Mouse (Mus musculus) frontal cortex, postnatal 14 days (tissue): ENCODE results near the gene Kcnj15.

Experiments
- DNase-seq, 2 experiments: peaks; one replicate each; pipeline ENCODE4 v3.0.0; 2022; ENCODE audit warnings: low spot score in 2 of 2

Gene Kcnj15

DNA sequence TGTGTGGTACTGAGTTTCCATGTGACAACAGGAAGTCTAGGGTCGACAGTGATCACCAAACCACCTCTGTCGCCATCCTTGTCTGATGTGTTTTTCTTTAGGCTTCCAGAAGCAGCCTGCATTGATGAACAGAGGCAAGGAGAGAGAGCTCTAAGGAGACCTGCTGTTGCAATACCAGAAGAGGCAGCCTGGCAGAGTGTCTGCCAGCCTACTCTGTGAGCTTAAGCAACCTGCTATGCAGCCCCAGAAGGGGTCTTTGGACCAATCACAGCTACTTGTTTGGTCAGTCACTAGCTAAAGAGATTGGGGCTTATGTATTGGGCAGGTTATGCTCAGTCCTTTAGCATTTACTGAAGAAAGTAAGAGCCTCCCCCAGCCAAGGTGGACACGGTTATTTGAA lies 11.9 kb upstream of the Kcnj15 start:
- DNase-seq: no peak

DNA sequence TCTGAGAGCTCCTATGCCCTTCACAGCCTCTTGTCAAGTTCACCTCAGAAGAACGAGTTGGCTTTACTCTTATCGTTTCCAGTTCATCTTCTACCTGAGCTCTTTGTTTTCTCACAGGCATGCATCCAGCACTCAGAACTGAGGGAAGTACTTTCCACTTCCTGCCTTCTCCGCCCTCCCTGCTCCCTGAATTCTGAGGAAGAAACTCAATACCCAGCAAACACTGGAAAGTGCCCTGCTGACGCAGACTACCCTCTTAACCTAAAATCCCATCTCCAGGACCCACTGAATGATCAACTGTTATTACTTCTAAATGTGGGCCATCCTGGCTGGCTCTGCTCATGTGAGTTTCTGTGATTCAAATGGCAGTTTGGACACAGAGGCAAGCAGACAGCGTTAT lies 8.7 kb upstream of the Kcnj15 start:
- no peak for DNase-seq

DNA sequence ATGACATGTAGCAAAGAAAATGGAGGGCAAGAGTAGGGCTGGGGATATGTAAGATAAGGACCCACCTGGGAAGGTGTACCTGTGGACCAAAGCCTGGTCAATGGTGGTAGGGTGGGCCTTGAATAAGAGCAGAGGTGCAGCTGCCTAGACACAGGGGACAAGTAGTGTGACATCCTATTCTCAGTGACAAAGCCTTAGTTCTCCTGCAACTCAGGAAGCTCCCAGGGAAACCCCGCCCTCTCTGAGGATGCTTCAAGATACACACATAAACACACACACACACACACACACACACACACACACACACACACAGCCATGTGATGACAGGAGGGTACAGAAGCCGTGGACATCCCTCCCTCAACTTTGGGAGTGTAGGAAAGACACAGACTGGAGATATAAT lies 710 bp upstream of the Kcnj15 start:
- DNase-seq: no peak

DNA sequence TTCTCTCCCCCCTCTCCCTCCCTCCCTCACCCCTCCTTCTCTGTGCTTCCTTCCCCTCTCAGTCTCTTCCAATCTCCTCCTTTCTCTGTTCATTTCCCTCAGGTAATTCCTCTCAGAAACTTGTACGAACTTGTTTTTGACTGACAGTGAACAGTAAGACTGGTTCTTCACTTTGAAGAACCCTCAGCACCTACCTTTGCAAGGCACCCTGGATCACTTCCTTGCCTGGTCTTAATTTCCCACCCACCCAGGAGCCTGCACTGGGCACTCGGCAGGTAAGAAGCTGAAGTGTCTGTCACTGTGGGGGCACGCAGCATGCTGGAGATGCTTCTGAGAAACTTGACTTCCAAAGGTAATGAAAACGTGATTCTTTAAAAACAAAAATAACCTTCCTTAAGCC lies 742 bp downstream of the Kcnj15 start:
- no peak for DNase-seq

DNA sequence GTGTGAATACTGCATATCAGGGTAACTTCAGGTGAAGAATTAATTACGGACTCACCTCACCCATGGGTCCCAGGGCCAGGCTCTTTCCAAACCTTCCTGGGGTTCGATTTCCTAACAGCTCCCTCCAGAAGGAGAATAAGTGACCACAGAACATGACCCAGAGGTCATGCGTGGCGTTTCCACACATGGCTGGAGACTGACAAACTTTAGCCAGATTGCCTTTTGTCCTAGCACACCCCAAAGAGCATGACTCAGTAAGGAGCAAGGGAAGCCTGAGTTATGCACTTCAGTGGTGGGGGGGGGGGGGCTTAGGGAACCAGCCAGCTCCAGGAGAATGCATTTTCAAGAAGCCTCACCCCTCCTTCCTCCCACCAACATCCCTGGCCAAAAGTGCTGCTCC lies 2.1 kb downstream of the Kcnj15 start:
- no peak for DNase-seq

DNA sequence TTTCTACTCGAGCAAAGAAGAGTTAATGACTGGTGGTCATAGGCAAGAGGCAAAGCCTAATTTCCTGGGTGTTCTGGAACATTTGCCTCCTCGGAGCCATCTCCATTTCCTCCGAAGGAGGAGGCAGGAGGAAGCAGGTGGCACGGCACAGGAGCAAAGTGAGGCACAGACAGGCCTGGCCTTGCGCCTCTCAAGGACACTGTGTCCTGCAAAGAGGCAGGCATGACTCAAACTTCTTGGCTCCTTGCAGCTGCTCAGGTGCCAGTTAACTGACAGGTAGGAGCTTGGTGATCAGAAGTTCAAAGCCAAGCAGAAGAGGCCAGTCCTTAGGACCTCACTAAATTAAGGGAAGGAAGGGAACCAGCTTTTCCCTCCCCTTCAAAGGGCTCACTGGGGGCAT lies 3.3 kb downstream of the Kcnj15 start:
- DNase-seq: no peak

DNA sequence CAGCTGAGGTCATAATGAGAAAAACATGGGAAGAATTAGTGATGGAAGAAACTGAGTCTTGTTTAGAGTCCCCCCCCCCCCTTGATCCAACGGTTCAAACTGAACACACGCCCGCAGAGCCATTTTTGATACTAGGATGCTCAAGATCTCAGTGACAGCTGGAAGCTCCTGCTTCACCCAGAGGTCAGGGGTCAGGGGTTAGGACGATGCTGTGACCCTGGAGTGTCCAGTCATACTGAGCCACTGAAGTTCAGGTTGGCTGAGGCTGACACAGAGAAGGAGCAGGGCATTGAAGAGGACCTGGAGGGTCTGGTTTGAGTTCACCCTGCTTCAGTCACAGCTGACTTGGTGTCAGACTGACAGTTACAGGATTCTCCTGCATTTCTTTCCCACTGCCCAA lies 4.4 kb downstream of the Kcnj15 start:
- no peak for DNase-seq

DNA sequence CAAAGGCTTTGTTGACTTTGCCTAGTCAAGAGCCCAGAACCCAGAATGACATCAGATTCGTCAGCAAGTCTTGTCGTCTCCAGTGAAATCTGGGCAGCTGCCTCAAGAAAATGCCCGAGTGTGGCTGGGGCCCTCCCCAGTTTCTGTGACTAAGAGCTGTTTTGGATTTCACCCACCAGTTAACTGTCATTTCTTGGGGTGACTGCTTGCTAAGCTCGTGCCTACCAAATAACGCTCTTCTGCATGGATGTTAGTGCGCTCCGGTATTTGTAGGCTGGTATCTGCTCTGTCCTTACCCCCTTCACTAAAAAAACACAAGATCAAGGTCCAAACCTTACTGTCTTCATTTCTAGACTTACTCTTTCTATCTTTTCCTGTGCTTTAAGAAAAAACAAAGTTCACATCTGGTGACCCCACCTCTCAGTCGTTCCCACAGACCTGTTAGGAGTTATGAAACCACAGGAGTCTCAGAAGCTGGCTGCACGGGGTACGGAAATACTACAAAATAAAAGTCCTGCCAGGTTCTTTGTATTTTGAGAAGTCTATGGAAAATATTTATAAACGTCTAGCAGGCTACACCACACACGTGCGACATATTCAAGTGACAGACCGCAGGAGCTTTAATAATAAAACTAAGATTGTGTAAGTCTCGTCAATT lies 5.5 kb downstream of the Kcnj15 start:
- no peak for DNase-seq

DNA sequence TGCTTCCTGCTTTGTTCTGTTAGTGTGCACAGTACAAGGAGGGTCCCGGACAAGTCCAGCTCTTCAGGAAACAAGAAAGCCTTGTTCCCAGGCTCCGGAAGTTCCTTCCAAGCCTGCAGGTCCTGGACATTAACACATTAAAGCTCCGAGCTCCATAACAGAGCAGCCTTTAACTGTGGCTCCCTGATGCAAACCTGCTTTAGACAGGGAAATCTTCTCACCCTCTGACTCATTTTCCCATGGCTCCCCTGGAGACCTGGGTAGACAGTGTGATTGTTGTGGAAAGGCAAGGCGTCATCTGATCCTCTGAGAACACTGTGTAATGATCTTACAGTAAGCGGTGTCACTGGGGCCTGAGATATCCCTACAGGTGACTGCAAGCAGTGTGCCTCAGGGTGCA lies 7.0 kb downstream of the Kcnj15 start:
- DNase-seq: no peak

DNA sequence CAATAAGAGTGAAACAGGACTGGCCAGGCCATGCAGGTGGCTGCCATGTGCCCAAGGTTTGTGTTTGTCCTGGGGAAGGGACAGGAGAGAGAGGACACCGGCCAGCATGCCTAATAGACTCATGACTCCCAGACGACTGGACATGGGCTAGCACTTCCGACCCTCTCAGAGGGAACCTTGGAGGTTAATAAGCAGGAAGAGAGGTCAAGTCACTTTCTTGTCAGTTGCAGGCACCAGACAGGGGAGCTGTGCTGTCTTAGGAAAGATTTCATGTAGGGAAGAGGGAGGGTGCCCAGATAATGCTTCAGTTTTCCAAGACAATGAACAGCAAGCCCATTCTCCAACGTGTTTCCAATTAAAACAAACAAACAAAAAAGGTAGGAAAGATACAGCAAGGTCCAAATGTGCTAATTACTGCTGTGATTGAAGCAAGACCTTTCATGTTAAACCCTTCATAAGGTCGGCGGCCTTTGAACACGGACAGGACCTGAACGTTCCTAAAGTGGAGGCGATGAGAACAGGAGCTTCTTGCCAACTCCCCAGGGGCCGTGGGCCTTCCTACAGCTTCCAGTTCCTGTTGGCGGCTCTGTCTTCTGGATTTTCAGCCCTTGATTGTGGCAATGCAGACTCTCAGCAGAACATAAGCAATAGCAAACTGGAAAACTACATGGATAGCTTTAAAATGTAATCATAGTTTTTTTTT lies 10.3 kb downstream of the Kcnj15 start:
- no peak for DNase-seq

DNA sequence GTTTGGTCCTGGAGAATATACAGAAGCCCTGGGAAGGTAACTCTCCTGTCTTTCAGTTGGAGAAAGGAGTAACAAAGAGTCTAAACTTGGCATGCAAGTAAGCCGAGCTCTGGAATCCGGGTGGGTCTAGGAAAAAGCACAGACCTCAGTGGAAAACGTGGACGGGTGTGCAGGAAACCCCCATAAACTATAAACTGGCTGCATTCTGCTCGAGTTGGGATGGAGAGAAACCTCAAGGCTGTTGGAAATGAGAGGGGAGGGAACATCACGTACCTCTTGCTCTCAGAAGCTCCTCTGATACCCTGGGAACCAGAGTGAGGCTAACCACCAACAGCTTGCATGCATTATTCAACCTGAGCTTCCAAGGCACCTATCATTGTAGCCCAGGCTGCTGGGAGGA lies 12.3 kb downstream of the Kcnj15 start:
- DNase-seq: no peak

DNA sequence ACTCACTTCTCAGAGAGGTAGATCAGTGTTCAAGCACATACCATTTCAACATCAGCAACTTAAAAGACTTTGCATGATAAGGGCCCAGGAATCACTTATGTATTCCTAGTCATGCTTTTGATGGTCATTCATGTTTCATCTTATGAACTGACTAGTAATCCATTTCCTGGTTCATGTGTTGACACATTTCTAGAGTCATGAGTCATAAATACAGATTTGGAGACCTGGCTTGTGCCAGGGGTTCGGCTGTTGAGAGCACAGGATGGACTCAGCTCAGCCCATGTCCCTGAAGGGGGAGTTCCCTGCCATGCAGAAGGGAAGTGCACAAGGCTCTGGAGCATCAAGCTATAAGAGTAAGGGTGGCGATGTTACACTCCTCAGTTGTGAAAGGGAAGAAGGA lies 15.7 kb downstream of the Kcnj15 start:
- DNase-seq: no peak

DNA sequence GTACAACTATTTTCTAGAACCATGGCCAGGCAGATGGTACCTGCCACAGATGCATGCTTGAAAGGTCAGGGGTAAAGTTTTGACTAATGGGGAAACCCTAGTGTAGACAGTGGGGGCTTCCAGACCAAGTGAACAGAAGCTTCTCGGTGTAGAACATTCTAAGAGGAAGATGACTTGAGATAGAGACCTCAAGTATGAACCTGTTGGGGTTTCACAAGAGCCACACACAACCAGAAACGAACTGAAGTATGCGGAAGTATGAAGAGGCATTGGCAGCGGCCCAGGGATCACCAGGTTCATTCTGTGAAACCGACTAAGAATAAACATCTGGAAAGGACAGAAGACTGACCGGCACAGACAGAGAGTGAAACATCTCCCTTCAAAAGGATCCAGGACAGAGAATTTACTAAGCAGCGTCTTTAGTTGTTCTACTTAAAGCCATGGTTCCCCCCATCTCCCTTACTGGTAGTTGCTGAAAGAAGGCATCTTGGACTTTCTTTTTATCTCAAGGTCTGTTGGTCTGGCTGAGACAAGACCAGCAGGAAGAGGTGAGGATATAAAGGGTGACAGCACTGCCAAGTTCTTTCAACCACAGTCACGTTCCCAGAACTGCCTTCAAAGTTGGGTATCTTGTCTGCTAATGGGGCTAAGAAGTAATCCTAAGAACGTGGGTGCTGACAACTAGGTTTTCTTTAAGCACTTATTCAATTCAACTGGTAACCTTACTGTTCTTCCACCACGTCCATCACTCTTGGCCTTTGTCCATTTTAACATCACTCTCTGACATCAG lies 18.6 kb downstream of the Kcnj15 start:
- no peak for DNase-seq

DNA sequence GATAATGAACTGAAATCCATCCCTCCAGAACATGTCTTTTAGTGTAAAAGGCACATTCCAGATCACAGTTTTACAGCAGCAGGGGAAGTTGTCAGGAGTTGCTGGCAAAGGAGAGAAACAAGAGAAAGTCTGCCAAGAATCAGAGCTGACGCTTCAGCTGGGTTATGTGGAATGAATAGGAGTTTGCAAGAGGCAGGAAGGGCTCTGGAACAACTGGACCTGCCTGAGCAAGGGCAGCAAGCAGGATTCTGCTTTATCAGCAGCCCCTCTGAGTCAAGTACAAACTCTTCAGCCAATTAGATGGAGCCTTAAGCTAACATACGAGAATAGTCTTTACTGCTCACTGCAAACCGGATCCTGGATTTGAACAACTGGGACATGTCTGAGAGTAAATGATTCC lies 21.7 kb downstream of the Kcnj15 start:
- no peak for DNase-seq

DNA sequence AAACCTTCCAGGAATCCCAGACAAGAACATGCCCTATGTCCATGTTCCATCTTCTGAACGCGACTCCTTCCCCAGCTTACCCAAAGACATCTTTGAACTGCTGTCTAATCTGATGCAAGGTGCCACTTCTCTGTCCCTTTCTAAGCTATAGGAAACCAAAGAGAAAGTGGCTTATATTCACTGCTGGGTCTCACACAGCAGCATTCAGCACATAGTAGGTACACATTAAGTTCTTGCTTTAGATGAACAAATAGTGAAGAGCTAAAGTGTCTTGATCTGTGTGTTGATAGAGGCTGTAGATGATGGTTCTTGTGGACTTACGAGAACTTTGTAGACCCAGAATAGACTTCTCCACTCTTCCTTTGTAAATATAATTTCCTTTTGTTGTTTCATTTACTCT lies 23.0 kb downstream of the Kcnj15 start:
- DNase-seq: no peak

DNA sequence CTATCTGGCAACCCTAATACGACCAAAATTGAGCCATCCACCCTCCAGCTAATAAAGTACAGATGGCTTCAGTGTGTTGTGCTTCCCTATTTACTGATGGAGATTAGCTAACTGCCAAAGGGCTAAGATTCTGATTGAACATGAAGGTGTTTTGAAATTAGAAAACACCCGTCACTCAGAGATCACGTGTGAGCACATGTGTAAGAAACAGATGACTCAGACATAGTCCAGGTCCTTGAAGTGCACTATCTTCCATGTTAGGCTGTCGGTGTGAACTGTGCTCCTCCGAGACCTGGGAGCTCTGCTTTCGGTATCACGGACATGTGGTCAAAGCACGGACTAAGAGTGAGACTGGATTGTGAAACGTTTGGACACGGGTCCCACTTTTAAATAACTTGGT lies 26.0 kb downstream of the Kcnj15 start:
- DNase-seq: no peak

DNA sequence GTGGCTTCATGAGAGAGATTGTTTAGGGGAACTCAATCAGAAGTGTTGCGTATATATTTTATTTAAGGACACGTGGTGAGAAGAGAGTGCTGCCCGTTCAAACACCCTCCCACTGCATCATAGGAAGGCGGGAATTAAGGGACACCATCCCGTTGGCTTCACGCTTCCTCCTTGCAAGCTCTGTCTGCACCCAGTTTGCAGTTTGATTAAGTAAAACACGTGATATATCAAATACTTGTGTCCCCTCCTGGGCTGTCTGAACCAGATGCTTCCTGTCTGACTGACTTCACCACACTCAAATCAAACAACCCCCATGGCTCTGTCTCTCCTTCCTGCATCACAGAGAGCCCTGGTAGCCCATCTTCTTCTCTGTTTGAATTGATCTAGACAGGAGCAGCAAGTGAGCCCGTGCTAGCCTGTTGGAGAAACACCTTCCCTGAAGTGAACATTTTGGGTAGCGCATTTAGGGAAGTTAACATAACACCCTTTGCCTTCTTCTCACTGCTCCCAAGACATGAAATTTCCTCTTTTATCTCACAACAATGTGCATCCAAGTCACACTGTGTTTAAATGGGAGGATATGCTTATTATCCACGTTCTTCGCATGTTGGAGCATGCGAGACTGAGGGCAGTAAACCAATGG lies 26.8 kb downstream of the Kcnj15 start:
- no peak for DNase-seq

DNA sequence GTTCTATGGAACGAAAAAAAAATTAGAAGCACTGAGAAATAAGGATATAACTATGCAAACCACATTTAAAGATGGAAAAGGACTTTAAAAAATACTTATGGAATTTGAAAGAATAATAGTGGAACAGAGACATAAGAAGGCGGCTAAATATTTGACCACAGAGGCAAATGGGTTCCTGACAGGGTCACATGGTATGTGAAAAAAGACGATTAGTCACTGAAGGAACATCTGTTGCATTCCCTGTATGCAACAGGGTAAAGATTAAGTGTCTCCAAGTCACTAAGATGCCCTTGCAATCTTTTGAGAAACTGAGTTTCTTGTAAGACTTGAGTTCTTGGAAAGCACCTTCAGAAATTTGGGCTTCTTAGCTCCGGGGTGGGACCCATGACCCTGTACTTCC lies 27.7 kb downstream of the Kcnj15 start:
- DNase-seq: no peak

DNA sequence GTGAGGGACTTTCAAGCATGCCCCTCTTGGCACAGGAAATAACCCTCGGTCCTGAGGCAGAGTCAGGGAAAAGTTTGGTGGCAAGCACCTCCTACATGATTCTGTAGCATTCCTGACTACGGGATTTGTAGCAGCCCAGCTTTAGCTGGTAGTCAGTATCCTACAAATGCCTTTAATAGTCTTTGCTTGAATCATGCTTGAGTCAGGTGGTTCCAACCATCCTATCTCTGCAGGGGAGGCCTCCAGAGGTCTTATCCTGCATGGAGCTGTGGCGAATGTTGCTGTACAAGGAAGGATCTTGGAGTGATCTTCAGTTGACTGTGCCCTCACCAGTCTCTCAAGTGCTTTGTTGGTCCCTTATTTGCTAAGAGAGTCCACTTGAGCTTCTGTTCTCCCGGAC lies 28.4 kb downstream of the Kcnj15 start:
- no peak for DNase-seq

DNA sequence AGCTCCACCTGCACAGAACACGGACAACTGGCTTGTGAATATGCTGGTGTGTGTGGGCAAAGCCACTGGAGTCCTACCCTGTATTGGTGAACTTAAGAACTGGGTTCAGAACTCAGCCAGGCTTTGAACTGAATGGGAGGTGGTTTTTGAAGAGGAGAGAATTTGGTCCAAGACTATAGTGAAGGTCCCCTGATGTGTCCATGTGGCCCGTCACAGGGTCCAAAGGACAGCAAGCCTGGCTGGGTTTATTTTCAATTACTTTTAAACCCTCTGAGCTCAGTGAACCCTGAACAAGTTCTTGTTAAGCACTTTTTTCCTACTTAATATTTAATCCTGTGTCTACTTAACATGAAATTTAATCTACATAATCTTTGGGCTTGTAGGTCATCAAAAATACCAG lies 30.3 kb downstream of the Kcnj15 start:
- DNase-seq: no peak

DNA sequence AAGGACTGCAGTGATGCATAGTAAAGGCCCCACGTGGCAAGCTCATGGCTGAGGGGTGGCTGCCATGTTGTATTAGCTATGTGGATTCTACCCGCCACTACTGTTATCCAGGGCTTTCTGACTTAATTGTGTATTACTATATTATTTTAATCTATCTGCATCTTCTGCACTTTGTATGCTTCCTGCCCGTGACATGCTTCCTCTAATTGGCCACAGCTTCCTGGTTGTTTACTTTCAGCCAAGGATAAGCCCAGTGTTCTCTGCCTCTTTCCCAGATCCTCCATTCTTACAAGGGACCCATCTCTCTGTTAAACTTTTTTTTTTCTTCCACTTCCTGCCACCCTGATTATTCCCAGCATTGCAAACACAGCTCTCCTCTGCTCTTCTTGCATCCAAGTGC lies 32.0 kb downstream of the Kcnj15 start:
- DNase-seq: no peak

DNA sequence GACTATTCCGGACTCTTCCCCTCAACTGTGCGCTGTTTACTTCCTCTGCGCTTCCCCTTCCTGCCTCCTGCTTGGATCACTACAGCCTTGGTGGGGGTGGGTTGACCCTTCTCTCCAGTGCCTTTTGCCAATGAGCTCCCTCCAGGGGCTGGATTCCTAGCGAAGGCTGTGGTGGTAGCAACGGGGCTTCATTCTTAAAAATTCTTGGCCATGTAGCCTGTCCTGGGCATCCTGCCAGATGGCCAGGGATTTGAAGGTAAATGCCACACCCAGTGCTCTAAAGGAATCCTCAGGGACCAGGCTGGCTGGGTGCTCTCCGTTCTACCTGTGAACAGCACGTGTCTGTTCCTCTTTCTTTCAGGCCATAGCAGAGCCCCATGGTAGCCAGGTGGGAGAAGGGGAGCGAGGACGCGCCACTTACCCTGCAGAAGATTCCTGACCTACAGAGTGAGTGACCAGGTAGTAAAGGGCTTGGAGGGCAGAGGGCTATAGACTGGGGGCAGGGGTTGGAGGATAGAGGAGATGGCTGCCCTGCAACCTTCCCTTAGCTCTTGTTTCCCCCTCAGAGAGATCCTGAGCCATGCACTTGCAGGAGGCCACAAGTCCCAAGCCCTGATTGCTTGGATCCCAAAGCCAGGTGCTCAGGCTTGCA lies 34.2 kb downstream of the Kcnj15 start:
- peak in 1 of 2 experiments; percentile 5 for DNase-seq
